Mouse (Mus musculus) adrenal gland, postnatal 14 days (tissue): ENCODE results near the gene Ddit4. TPM values are rescaled to one million over a fixed set of nuclear protein-coding genes. Genes with fewer than 3 reads are reported as not detected.
"Not testable (repeated sequence)": the region's sequence is repeated elsewhere in the genome, so short reads cannot be mapped to it uniquely, and the experiment has no call there.

ENCODE experiments used
- DNase-seq: peaks from one replicate; pipeline ENCODE4 v3.0.0; 2021; ENCODE audit warnings: mixed read lengths
- long read RNA-seq, 2 experiments: library from polyadenylated mRNA; stranded (forward); transcript quantifications; one replicate each; pipeline ENCODE4 v2.0.0; 2021
- total RNA-seq: library from RNA; stranded (reverse); gene quantifications from 2 replicates; pipeline ENCODE4 v1.2.3, GENCODE M21; 2021

The Ddit4 gene
- 70.5 and 103 TPM in 2 replicates for total RNA-seq
- long read RNA-seq, experiment 1, partial matches to known transcripts, result 0 of 4 reads
- long read RNA-seq, experiment 1, other reads (novel, unspliced or antisense), result 2 of 4 reads
- long read RNA-seq, experiment 2, partial matches to known transcripts, result 1 of 5 reads
- long read RNA-seq, experiment 2, other reads (novel, unspliced or antisense), result 3 of 5 reads

DNA sequence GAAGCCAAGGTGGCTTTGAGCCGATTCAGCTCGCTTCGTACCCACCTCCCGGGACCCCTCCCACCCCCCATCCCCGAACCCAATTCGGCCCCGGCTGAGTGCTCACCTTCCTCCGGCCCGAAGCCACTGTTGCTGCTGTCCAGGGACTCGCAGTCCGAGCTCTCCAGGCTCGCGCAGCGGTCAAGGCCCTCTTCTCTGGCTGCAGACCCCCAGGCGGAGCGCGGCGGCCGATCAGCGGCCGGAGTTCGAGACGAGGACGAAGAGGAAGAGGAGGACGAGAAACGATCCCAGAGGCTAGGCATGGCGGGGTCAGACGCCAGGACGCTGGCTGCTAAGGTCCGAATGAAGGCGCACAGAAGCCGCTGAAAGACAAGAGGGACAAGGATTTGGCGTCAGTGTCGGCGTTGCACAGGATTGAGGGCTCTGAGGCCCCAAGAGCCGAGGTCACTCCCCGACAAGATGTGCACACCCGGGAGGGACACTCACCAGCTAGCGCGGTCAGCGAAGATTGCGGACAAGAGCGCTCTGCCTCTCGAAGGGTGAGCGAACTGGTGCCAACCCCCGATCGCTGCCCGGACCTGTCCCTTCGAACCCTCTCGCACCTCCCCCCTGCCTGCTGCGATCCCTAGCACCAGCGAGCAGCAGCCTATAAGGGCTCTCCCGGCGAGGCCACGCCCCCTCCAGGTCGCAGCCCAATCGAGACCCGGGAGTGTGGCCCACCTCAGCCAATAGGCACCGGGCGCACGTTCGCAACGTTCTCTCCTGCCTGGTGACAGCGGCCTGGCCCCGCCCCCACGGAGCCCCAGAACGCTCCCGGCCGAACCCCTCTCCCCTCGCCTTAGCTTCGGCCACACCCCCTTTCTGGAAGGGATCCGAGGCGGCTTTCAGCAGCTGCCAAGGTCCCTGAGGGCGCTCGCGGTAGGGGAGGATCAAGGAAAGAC, at the start of gene Ddit4:
Gene Ddit4 (minus strand): TSS at position 624 of the 941 bp plus-strand sequence.
- DNase-seq, result peak; percentile 100

DNA sequence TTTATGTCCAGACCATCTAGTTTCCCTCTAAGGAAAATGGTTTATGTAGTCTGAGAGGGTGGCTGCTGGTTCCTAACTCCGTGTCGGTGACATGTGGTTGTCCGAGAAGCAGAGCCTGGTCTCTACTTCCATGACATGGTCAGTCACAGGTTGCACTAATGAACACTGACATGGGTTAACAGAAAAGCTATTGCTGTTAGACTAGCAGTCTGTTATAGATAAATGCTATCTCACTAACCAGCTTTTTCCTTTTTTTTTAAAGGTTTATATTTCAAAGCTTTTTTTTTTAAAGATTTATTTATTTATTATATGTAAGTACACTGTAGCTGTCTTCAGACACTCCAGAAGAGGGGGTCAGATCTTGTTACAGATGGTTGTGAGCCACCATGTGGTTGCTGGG, 47.4 kb upstream of the Ddit4 start:
- DNase-seq, result no peak

DNA sequence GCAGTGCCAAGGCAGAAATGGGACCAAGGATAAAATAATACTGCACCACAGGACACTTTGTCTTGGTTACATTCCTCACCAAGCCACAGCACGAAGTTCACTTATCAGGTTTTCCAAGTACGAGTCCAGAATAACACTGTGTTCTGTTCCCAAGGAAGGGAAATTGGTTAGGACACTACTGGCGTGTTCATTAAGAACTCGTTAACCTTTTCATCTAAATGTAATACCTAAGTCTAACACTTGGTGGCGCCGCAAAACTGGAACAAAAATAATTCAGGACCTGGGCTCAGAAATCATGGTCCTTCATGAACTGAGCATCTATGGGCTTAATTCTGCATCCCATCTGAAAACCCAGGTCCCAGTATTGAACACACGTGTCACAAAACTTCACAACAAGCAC, 46.0 kb upstream of the Ddit4 start:
- peak; percentile 74 for DNase-seq

DNA sequence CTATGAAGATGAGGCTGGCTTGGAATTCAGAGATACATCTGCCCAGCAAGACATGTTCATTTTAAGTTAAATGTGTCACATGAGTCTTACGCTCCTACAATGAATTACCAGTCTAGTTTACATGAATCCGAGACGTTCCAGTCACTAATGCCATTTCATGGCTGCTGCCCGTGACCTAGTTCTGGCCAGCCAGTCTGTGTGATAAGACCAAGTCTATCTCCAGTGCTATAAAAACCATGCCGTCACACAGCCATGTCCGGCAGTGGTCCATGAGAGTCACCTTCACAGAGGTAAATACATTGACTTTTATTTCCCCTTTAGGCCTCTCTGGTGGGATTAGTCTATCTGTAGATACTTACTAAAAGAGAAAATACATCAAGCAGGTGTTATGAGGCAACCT, 44.3 kb upstream of the Ddit4 start:
- DNase-seq, result no peak

DNA sequence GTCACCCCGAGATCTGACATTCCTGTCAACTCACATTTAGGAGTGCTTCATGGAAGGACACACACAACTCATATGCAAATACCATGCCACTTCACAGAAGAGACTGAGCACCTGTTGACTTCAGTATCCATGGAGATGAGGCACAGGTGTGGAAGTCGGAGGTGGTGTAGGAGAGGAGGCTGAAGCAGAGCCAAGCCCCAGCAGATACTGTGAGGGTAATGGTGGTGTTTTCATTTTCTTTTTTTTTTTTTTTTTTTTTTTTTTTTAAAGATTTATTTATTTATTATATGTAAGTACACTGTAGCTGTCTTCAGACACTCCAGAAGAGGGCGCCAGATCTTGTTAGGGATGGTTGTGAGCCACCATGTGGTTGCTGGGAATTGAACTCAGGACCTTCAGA, 42.2 kb upstream of the Ddit4 start:
- DNase-seq, result not testable (repeated sequence)

DNA sequence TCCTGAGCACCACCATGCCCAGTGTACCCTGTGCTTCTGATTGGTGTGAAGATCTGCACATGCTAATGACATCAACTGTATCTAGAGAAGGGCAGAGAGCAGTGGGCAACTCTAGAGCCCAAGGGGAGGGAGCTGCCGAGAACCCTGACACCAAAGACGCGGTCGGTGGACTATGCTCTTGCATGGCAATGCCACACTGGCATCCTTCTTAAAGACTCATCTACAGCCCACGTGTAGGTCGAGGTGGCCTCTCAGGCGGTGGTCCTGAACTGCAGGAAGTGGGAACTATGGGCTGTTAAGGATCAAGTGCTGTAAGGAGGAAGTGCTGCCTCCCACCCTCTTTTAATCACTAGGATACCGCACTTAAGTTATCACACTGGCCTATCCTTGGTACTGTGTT, 40.4 kb upstream of the Ddit4 start:
- DNase-seq, result no peak

DNA sequence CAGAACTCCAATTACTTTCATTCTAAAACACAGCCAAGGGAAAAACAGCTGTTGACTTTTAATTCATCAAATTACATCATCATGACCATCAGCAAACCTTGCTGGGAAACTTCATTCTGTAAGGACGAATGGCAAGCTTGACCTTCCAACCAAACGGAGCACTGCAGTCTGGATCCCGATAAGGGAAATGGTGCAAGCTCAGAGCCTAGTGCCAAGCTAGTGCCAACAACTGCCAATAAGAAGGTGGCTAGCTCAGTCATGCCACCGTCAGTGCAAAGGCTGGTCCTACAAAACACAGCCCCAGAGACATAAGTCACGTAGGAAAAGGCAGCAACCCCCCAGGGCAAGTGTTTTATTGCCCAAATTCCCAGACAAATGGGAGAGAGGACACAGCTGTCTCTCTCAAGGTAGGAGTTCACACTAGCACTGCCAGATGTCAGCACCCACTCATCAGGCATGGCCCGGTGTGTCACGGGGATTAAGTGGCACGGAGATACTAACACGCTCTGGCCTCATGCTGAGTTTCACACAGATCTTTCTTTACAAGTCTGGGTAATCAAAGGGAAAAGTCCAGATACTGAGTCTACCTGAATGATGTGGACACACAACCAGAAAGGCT, 39.7 kb upstream of the Ddit4 start:
- peak; percentile 68 for DNase-seq

DNA sequence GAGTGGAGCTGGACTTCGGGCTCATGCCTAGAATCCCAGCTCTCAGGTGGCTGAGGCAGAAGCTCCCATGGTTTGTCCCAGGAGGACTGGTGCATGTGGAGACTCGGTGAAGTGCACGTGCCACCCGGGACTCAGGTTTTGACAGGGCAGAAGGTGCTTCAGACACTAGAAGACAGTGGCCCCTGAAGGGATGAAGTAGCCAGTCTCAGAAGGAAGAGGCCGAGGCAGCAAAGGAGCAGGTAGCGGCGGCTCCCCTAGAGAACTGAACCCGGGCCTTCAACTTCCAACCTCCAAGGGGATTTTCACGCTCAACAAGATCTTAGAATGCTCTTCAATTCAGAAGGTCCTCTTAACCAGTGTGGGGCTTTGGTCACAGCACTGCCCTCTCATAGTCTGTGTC, 38.8 kb upstream of the Ddit4 start:
- DNase-seq, result no peak

DNA sequence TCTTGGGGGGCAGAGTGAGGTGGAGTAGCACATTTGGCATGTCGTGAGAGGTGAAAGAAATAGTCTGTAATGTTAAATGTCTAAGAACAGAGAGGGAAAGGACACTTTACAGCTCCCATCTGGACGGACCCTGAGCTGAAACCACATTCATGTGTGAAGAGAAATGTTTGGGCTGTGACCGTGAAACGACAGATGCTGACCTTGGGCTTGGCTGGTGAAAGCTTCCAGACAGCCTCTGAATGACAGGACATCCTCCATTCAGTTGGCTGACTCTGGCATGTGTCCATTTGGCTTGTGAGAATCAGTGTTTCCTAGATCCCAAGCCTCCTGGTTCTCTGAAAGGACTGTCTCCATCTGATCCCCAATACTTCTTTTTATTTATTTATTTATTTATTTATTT, 36.4 kb upstream of the Ddit4 start:
- peak; percentile 73 for DNase-seq

DNA sequence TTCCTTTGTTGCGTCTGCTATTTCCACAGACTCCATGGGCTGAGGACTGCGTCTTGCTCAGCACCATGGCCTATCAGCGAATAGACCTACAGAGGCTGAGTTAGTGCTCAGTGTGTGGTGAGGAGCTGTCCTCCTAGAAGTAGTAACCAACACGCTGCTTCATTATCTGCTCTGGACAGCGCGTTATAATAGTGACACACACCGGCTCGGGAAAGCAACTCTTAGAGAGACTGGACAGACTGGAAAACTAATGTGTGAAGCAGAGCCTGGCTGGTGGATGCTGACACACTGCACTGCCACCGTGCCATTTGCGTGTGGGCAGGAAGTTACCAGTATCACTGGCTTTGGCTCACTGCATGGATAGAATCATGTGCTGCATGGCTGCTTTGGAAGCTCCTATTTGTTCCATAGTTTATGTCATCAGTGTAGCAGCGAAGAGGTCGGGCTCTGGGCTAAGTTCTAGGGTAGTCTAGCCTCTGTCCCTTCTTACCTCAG, 30.8 kb upstream of the Ddit4 start:
- DNase-seq, result no peak

DNA sequence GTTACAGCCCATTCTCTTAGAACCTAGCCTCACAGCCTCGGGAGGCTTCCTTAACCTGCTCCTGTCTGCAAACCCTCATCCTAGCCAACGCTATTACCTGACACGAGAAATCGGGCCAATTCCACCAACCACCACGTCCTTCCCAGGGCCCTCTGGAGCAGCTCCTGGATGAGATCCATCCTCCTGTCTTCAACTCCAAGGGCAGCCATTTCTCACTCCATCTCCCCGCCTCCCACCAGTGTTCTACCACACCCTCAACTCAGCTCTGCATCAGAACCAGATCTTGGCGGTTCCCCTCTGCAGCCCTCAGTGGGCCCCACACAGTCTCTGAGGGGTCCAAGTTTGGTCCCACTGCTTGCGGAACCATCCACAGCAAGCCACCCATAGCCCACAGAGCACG, 30.2 kb upstream of the Ddit4 start:
- peak; percentile 74 for DNase-seq

DNA sequence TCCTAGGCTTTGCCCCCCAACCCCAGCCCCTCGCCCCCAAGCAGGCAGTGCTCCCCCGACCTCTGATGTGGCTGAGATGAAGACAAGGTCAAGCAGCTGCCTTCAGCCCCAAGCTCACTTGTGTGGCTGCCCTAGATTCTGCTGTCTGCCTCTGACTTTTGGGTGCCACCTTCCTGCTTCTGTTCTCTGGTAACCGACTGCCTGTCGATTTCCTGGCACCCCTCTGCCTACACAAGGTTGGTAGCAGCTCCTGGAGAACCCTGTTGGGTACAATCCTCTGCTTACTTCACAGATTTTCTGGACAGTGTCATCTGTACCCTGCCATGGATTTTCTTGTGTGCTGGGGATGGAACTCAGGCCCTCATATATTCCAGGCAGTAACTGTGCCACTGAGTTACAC, 29.7 kb upstream of the Ddit4 start:
- DNase-seq, result no peak

DNA sequence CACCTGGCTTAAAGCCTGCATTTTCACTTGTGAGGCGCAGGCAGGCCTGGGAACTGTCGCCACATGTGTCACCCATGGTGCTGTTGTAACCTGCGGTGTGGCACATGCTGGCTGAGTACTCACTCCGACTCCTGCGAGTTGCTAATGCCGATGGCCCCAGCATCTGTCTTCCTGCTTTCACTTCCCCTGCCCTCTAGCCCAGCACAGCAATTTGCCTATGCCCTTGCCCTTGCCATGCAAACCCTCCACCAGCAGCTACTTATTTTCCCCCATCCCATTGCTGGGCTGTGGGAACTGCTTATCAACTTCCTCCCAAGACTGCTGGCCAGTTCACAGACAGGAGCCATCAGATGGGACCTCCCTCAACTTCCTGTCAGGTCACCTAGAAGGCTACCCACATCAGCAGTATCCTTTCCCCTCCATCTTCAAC, 29.2 kb upstream of the Ddit4 start:
- DNase-seq, result peak; percentile 48

DNA sequence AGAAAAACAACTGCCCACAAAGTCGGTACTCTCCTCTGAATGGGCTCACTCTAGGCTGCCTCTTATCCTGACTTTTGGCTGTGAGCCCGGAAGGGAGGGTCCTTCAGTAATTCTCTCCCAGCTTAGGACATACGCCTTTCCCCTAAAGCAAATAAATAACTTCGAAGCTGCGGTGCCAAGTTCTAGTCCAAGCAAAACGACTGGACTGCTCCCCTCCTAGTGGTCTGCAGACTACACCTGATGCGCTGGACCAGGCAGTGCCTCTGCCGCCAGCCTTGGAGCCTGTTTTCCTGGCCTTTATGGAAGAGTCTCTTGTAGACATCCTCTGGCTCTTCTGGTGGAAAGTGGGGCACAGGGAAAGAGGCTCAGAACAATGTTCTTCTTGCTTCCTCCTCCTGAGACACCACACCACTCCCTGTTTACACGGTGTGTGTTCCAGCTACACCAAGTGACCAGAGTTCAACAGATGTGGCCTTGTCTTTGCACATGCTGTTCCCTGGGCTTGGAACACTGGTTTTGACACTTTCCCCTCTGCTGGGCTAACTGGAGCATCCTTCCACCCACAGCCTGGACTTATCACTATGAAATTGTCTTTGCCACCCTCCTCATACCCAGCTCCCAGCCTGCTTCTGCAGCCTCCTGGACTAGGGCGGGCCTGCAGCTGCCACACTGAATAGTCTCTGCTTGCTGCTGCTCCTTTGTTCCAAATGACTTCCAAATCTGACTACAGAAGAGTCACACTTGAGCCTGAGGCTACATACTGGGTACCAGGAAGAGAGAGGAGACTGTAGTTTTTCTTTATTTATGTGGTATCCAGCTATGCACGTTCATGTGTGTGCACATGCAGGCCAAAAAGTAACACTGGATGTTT, 27.5 kb upstream of the Ddit4 start:
- DNase-seq, result peak; percentile 85

DNA sequence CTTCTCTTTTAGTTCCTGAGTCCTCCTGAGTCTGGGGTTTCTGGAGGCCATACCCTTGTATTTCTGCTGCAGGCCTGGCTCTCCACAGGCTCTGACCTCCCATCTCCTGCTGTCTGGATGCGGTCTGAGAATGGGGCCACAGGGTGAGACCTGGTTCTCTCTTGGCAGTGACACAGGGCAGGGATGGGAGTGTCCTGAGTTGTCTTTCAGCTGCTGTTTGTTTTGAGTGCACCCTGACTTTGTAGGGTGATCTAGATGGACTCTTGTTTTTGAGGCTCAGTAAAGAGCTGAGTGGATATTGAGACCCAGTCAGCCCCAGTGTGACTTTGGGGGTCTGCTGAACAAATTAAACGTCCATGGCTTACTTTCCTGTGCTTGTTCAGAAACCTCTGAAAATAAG, 26.8 kb upstream of the Ddit4 start:
- DNase-seq, result no peak

DNA sequence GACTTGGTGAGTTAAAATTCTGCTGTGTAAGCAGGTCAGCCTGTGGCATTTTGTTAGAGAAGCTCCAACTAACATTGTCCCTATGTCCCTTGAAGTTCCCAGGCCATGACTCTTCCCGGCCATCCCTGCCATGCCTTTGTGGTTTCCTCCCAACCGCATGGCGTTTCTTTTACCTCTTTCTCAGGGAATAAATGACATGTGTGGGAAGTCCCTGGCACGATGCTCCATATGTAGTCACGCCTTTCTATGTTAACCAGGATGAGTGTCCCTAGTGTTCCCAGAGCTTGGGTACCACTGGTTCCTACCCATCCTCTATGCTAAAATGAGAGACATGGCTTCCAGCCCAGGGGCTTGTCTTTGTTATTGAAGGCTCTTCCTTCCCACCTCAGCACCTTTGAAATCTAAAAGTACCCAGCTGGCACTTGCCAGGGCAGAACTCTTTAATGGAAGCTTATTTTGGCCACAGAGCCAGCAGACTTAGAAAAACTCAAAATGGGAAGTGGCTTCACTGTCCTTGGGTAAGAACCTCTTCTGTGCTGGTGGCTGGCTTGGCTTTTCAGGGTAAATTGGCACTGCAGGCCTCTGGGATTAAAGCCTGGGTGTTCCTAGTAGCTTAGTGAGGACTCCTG, 26.2 kb upstream of the Ddit4 start:
- no peak for DNase-seq

DNA sequence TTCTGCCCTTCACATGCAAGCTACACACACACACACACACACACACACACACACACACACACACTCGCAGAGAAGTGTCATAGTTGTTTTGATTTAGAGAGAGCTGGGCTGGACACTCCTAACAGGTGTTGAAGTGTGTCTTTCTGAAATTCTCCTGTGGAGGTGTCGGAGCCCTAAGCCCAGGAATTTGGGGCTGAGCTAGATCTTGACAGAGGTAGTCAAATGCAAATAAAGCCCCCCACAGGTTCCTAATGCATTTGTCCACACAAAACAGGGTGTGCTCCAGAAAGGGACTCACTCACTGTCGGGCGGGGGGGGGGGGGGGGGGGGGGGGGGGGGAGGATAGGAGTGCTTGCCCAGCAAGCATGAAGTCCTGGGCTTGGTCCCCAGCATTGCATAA, 25.5 kb upstream of the Ddit4 start:
- no peak for DNase-seq

DNA sequence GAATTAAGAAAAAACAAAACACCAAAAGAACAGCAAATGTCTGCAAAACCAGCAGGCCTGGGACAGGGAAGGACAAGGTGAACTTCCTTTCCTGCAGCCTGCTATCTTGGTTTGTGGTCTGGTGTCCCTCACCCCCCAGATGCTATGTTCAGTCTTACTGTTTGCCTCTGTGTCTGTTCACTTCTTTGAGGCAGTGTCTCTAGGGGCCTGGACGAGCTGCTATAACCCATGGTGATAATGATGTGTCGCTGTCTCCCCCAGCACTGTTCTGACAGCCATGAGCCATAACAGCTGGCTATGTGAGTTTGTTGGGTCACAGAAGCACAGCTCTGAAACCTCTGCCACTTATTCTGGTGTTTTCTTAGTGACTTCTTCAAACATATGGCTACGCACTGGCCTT, 23.2 kb upstream of the Ddit4 start:
- no peak for DNase-seq

DNA sequence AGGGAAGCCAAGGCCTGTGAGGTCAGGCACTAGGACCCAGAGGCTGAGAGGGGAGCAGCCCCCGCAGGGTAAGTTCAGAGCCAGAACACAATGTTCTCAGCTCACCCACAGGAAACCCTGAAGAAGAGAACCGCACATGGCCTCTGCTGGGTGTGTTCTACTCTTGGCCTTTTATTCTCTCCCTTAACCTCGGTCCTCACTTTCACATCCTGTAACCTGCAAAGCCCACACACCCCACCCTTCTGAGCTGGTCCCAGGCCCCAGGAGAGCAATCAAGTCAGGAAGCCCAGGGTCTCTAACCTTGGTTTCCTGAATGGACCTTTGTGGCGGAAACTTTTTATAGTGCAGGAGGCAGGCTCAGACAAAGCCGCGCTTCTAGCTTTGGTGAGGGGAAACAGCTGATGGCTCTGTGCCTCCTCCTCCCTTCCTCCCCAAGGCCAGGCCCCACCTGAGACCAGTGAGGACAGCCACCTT, 22.6 kb upstream of the Ddit4 start:
- peak; percentile 81 for DNase-seq

DNA sequence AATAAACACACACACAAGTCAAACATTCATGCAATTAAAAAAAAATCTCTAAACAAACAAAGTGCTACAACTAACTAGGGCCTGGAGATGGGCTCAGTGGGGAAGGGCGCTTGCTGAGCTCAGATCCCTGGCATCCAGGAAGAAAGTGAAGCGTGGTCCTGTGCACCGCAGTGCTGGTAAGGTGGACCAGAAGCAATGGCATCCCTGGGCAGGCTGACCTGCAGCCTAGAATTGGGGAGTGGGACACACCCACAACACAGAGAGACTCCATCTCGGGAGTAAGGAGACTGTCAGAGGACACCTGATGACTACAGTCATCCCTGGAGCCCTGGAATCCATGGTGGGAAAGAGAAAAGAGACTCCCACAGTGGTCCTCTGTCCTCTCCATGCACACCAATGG, 21.8 kb upstream of the Ddit4 start:
- DNase-seq, result no peak

DNA sequence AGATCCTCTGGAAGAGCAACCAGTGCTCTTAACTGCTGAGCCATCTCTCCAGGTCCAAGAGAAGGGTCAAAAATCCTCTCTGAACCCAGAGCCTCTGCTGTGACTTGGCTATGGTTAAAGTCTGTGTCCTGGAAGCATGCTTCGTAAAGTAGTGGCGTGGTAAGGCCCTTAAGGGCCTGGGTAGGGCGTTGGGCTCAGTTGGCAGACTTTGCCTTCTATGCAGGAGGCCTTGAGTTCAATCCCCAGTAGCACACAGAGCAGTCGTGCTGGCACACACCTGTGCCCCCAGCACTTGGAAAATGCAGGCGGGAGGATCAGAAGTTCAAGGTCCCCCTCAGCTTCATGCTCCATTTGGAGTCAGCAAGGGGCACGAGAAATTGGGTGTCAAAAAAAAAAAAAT, 21.4 kb upstream of the Ddit4 start:
- no peak for DNase-seq

DNA sequence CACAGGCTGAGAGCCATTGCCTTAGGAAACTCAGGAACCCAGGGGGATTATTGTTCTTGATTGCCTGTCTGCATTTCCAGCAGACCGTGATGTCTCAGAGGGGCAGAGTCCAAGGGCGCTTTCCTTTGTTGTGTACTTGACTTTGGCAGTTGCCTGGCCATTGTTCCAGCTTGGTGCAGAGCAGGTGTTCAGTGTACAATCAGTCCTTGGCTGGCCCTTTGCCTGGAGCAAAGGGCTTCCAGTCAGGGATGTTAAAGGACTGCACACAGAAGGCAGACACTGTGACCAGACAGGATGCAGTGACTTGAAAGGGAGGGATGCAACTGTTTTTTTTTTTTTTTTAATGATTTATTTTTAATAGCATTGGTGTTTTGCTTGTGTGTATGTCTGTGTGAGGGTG, 20.9 kb upstream of the Ddit4 start:
- peak; percentile 58 for DNase-seq
